Mouse (Mus musculus): ENCODE measurements around the gene Tbxa2r. TPM values are rescaled to one million over a fixed set of nuclear protein-coding genes. Genes with fewer than 3 reads are reported as not detected.

Gene Tbxa2r
- polyA plus RNA-seq, 1 experiment from 2014 or later, result 21.7 TPM

DNA sequence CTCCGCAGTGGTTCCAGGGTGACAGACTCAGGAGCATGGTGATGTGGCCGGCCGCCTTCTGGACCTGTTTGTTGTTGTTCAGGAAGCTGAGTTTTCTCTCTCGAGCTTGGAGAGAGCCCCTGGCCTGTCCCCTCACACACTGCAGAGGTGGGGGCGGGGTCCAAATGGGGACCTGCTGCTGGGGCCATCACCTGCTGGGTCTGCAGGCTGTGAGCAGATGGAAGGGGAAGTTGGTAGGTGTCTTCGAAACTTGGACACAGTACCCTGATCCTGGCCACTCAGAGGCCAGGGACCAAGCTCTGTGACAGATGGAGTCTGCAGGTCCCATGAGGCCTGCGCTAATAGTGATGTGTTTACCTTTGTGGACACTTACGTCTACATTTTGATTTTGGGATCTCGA, 27.2 kb upstream of the Tbxa2r start:
- peaks cover 60% of the 10 kb centered on the region for H3K4me1 ChIP-seq (replicated peaks)
- peaks cover 8% of the 10 kb centered on the region for H3K36me3 ChIP-seq
- no peaks in the 10 kb centered on the region for H3K27me3 ChIP-seq (replicated peaks)
- 80% methylated on average over 9 of the region's 9 CpGs for WGBS
- no peak for ATAC-seq
- H3K9me3 ChIP-seq, result no peaks in the 10 kb centered on the region
- no peak overlapping the region for H3K4me3 ChIP-seq (replicated peaks)
- no peak overlapping the region for H3K4me2 ChIP-seq (replicated peaks)
- H3K27ac ChIP-seq, result no peak overlapping the region
- H3K9ac ChIP-seq, result no peak overlapping the region

DNA sequence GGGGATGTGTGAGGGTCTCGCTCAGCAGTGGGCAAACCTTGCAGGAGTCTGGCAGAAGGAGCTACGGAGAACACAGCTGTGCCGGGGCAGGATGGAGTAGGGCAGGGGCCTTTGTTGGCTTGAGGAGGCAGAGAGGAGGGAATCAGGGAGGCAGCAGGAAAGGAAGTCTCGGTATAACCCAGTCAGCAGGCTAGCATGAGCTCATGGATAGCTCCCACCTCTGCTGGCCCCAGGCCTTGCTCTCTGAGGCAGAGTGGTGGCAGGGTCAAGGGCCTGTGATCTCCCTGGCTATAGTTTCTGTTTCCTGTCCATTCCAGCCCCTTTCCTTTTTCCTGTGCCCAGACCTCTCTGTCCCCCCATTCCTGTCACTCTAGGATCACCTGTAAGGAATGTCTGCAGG, 26.2 kb upstream of the Tbxa2r start:
- H3K4me1 ChIP-seq (replicated peaks), result peaks cover 58% of the 10 kb centered on the region
- H3K36me3 ChIP-seq, result peaks cover 18% of the 10 kb centered on the region
- no peak for ATAC-seq
- 67% methylated on average over 4 of the region's 4 CpGs for WGBS
- no peaks in the 10 kb centered on the region for H3K9me3 ChIP-seq
- H3K27ac ChIP-seq, result peak overlapping the region; percentile 57
- peak overlapping the region; percentile 18; the same call in 1 of the 2 replicates for H3K9ac ChIP-seq
- no peak overlapping the region for H3K4me3 ChIP-seq (replicated peaks)
- H3K4me2 ChIP-seq (replicated peaks), result peak overlapping the region; percentile 43
- no peaks in the 10 kb centered on the region for H3K27me3 ChIP-seq (replicated peaks)

DNA sequence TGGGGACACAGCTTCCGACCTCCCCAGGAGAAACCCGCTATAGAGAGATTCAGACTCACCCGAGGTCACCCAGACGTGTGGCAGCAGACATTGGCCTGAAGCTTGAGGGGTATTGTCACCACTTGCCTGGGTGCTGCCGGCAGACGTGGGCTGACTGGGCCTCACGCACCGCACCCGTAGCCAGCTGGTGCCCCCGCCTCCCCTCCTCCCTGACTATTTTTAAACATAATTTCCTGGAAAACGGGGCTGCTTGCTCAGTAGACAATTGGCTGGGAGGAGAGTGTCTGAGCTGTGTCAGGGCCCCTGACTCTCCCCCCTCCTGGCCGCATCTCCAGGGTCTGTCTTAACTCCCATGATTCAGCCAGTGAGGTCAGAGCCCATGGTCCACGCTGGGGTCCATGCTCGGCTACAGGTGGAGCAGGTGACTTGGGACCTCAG, 25.7 kb upstream of the Tbxa2r start:
- Histone ChIP-seq H3K36me3 (peaks cover 23% of the 10 kb centered on the region), H3K4me3 (replicated peaks) (no peak overlapping the region), H3K4me2 (replicated peaks) (peak overlapping the region; percentile 43), H3K9ac (peak overlapping the region; percentile 18), H3K4me1 (replicated peaks) (peaks cover 53% of the 10 kb centered on the region), H3K27me3 (replicated peaks) (no peaks in the 10 kb centered on the region), H3K9me3 (no peaks in the 10 kb centered on the region), H3K27ac (peak overlapping the region; percentile 57)
- ATAC-seq, result peak; percentile 30
- 27% methylated on average over 14 of the region's 14 CpGs for WGBS

- Histone ChIP-seq H3K9ac (peak overlapping the region; percentile 18), H3K4me3 (replicated peaks) (no peak overlapping the region), H3K27me3 (replicated peaks) (no peaks in the 10 kb centered on the region), H3K9me3 (no peaks in the 10 kb centered on the region), H3K27ac (peak overlapping the region; percentile 57), H3K36me3 (peaks cover 27% of the 10 kb centered on the region), H3K4me2 (replicated peaks) (peak overlapping the region; percentile 43), H3K4me1 (replicated peaks) (peaks cover 48% of the 10 kb centered on the region)
- 69% methylated on average over 10 of the region's 10 CpGs for WGBS
- 0 out of 2 replicates have a peak, but pooled peaks have one; percentile 1 for ATAC-seq
Measured at GRCm38 (mm10) chr10:81303258-81303657, 25.3 kb upstream of the Tbxa2r start.

GRCm38 (mm10) chr10:81303761-81304160, 24.8 kb upstream of the Tbxa2r start:
- ATAC-seq, result no peak
- peak overlapping the region; percentile 18; the same call in 1 of the 2 replicates for H3K9ac ChIP-seq
- 68% methylated on average over 7 of the region's 7 CpGs for WGBS
- no peak overlapping the region for H3K4me2 ChIP-seq (replicated peaks)
- no peaks in the 10 kb centered on the region for H3K9me3 ChIP-seq
- H3K4me1 ChIP-seq (replicated peaks), result peaks cover 47% of the 10 kb centered on the region
- no peak overlapping the region for H3K27ac ChIP-seq
- H3K4me3 ChIP-seq (replicated peaks), result no peak overlapping the region
- H3K27me3 ChIP-seq (replicated peaks), result no peaks in the 10 kb centered on the region
- H3K36me3 ChIP-seq, result peaks cover 29% of the 10 kb centered on the region

DNA sequence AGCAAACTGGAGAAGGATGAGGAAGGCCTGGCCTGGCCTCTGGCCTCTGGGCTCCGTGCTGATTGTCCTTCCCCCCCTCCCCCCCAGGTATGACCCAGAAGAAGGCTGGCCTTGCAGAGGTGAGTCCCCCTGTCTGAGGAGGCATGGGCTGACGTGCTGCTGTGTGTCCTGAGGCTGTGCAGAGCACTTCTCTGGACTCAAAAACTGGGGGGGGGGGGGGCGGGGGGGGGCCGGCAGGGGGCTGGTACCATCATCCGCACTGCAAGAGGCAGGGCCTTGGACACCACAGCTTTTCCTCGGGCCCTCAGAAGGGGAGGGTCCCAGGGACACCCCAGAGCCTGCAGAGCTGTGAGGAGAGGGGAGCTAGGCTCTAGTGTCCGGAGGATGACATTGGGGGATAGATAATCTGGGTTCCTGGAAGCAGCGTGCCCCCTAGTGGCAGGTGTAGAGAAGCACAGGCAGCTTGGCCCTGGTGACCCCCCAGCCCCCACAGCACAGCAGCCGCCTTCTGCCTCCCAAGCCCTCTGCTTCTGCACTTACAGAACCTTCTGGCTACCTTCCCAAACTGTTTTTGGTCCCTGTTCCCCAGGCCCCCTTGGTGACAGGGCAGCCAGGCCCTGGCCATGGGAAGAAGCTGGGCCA, 23.8 kb upstream of the Tbxa2r start:
- ATAC-seq, result no peak
- no peak overlapping the region for H3K4me3 ChIP-seq (replicated peaks)
- H3K9ac ChIP-seq, result no peak overlapping the region
- no peak overlapping the region for H3K27ac ChIP-seq
- WGBS, result 21% methylated on average over 8 of the region's 9 CpGs
- H3K4me1 ChIP-seq (replicated peaks), result peaks cover 41% of the 10 kb centered on the region
- peaks cover 39% of the 10 kb centered on the region for H3K36me3 ChIP-seq
- H3K9me3 ChIP-seq, result no peaks in the 10 kb centered on the region
- H3K27me3 ChIP-seq (replicated peaks), result no peaks in the 10 kb centered on the region
- H3K4me2 ChIP-seq (replicated peaks), result no peak overlapping the region

GRCm38 (mm10) chr10:81305663-81306062, 22.9 kb upstream of the Tbxa2r start:
- Histone ChIP-seq H3K4me1 (replicated peaks) (peaks cover 32% of the 10 kb centered on the region), H3K4me2 (replicated peaks) (no peak overlapping the region), H3K27me3 (replicated peaks) (no peaks in the 10 kb centered on the region), H3K9ac (no peak overlapping the region), H3K4me3 (replicated peaks) (no peak overlapping the region), H3K9me3 (no peaks in the 10 kb centered on the region), H3K36me3 (peaks cover 48% of the 10 kb centered on the region), H3K27ac (no peak overlapping the region)
- 94% methylated on average over 14 of the region's 14 CpGs for WGBS
- no peak for ATAC-seq

GRCm38 (mm10) chr10:81306173-81306668, 22.3 kb upstream of the Tbxa2r start:
- H3K36me3 ChIP-seq, result peaks cover 54% of the 10 kb centered on the region
- no peaks in the 10 kb centered on the region for H3K9me3 ChIP-seq
- no peak overlapping the region for H3K4me2 ChIP-seq (replicated peaks)
- H3K27me3 ChIP-seq (replicated peaks), result no peaks in the 10 kb centered on the region
- H3K27ac ChIP-seq, result no peak overlapping the region
- peaks cover 28% of the 10 kb centered on the region for H3K4me1 ChIP-seq (replicated peaks)
- no peak for ATAC-seq
- H3K9ac ChIP-seq, result no peak overlapping the region
- 93% methylated on average over 12 of the region's 12 CpGs for WGBS
- H3K4me3 ChIP-seq (replicated peaks), result no peak overlapping the region

DNA sequence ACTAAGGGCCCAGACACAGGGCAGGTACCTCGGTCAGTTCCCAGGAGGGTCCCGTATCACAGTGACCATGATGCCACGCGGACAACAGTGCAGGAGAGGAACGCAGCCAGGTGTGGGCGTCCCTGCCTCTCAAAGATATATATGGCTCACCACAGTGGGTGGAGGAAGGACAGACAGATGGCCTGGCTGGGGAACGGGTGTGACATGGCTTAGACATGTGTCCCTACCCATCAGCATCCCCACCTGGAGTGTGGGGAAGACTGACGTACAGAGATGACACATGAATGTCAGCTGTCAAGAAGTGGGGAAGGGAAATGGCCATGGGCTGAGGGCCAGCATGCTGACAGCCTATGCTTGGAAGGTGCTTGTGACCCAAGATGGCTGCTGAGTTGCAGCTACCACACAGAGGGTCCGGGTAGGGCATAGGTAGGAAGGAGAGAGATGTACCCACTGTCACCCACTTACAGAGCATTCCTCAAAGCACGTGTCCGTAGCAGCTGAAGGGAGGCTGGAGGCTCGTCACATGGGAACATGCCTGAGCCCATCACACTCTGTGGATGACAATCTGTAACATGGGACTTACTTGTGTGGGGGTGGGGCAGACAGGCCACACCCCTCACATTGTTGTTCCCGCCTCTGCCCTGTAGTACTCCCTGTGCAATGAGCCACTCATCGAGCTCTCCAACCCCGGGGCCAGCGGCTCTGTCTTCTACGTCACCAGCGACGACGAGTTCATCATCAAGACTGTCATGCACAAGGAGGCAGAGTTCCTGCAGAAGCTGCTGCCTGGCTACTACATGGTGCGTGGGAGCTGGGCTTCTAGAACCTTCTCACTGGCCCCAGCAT, 21.5 kb upstream of the Tbxa2r start:
- no peak overlapping the region for H3K4me3 ChIP-seq (replicated peaks)
- no peak overlapping the region for H3K4me2 ChIP-seq (replicated peaks)
- no peaks in the 10 kb centered on the region for H3K27me3 ChIP-seq (replicated peaks)
- no peak for ATAC-seq
- H3K9me3 ChIP-seq, result no peaks in the 10 kb centered on the region
- peaks cover 61% of the 10 kb centered on the region for H3K36me3 ChIP-seq
- no peak overlapping the region for H3K9ac ChIP-seq
- peaks cover 24% of the 10 kb centered on the region for H3K4me1 ChIP-seq (replicated peaks)
- no peak overlapping the region for H3K27ac ChIP-seq
- 92% methylated on average over 21 of the region's 21 CpGs for WGBS

DNA sequence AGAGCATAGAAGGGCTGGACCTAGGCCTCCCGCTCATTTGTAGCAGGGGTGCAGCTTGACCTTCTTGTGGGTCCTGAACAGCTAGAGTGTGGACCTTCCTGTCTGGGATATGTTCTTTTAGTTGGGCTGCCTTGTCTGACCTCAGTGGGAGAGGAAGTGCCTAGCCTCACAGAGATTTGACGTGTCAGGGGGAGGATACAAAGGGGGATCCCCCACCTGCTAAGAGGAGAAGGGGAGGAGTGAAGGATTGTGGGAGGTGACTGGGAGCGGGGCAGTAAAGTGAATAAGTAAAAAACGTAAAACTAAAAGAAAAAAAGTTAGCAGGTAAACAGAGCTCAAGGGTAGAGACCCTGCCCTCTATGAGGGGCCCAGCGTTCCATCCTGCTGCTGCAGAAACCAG, 19.0 kb upstream of the Tbxa2r start:
- no peak overlapping the region for H3K27ac ChIP-seq
- H3K4me2 ChIP-seq (replicated peaks), result no peak overlapping the region
- no peaks in the 10 kb centered on the region for H3K9me3 ChIP-seq
- WGBS, result 78% methylated on average over 5 of the region's 5 CpGs
- peaks cover 81% of the 10 kb centered on the region for H3K36me3 ChIP-seq
- no peak overlapping the region for H3K9ac ChIP-seq
- no peaks in the 10 kb centered on the region for H3K27me3 ChIP-seq (replicated peaks)
- ATAC-seq, result no peak
- H3K4me1 ChIP-seq (replicated peaks), result no peaks in the 10 kb centered on the region
- no peak overlapping the region for H3K4me3 ChIP-seq (replicated peaks)

GRCm38 (mm10) chr10:81313581-81313980, 14.9 kb upstream of the Tbxa2r start:
- WGBS, result 95% methylated on average over 13 of the region's 13 CpGs
- no peak for ATAC-seq
- H3K36me3 ChIP-seq, result peaks cover 70% of the 10 kb centered on the region
- no peak overlapping the region for H3K4me3 ChIP-seq (replicated peaks)
- no peaks in the 10 kb centered on the region for H3K27me3 ChIP-seq (replicated peaks)
- no peak overlapping the region for H3K4me2 ChIP-seq (replicated peaks)
- peaks cover 20% of the 10 kb centered on the region for H3K4me1 ChIP-seq (replicated peaks)
- H3K27ac ChIP-seq, result no peak overlapping the region
- no peak overlapping the region for H3K9ac ChIP-seq
- no peaks in the 10 kb centered on the region for H3K9me3 ChIP-seq

- Histone ChIP-seq H3K36me3 (peaks cover 65% of the 10 kb centered on the region), H3K4me2 (replicated peaks) (no peak overlapping the region), H3K4me1 (replicated peaks) (peaks cover 26% of the 10 kb centered on the region), H3K9ac (no peak overlapping the region), H3K4me3 (replicated peaks) (no peak overlapping the region), H3K9me3 (no peaks in the 10 kb centered on the region), H3K27me3 (replicated peaks) (no peaks in the 10 kb centered on the region), H3K27ac (no peak overlapping the region)
- 74% methylated on average over 7 of the region's 7 CpGs for whole genome bisulfite sequencing
- ATAC-seq, result no peak
Measured at GRCm38 (mm10) chr10:81314201-81314600, 14.3 kb upstream of the Tbxa2r start.
